Mouse (Mus musculus) left cerebral cortex, adult 18-20 months (tissue): Measurements from ENCODE around the gene Taar4. TPM values are rescaled to one million over a fixed set of nuclear protein-coding genes. Genes with fewer than 3 reads are reported as not detected.

Source experiments
- DNase-seq, 2 experiments: peaks; one replicate each; pipeline ENCODE4 v3.0.0; 2021 to 2022; ENCODE audit warnings: low spot score in 2 of 2, mixed read lengths in 1 of 2
- total RNA-seq, 2 experiments: library from RNA; stranded (reverse); gene quantifications; 2 replicates each; pipeline ENCODE4 v1.2.3; 2021

Gene Taar4
- total RNA-seq, 2 experiments from 2014 or later, result not detected

DNA sequence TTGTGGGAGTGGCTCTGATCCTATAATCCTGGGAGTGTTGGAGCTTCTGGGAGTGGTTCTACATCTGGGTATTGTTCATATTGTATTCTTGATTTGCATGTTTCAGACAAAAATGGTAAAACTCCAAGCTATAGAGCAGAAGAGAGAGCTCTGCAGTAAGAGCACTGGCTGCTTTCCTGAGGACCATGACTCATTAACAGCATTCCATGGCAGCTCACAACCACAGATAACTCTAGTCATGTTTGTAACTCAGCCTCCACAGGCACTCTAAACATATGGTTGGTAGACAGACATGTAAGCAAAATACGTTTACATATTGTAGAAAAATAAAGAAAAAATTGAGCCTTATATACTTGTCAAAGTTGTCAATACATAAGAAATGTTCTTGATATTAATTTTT, 46.1 kb downstream of the Taar4 start:
- no peak for DNase-seq

- DNase-seq, result no peak
Observed at GRCm38 (mm10) chr10:24007034-24007433, 46.7 kb downstream of the Taar4 start.

DNA sequence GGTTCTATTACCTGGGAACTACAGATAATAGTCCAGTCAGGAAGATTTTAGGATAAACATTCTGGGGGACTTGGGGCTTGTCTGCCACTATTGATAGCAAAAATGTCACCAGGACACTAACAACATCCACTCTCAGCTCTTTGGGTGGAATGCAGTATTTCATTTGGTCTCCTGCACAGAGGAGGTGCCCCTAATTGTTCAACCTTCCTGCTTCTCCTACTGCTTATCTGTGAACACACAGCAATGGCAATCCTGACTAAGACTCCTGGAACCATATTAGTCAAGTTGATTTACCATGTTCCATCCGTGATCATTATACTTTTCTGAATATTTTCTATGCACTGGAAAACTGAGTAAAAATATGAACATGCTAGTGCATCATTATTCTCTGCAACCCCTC, 47.8 kb downstream of the Taar4 start:
- DNase-seq, result no peak

Other genes with a start within 250 kb of the Taar4 start
- 100 to 1,000 TPM; 216 to 218 TPM for gene Rps12, start 173.2 kb upstream of the Taar4 start, total RNA-seq
- gene Slc18b1, start 163.5 kb upstream of the Taar4 start, total RNA-seq, result 10 to 100 TPM; 27.6 to 28.8 TPM
- not detected for gene Vnn3, start 109.0 kb upstream of the Taar4 start, total RNA-seq
- gene Vnn1, start 65.8 kb upstream of the Taar4 start, total RNA-seq, result not detected
- not detected for gene Taar1, start 40.1 kb upstream of the Taar4 start, total RNA-seq
- gene Taar2, start 21.9 kb upstream of the Taar4 start, total RNA-seq, result not detected
- gene Taar3, start 10.9 kb upstream of the Taar4 start, total RNA-seq, result not detected
- not detected for gene Taar5, start 10.2 kb downstream of the Taar4 start, total RNA-seq
- gene Taar6, start 25.2 kb downstream of the Taar4 start, total RNA-seq, result not detected
- not detected for gene Taar7a, start 33.0 kb downstream of the Taar4 start, total RNA-seq
- gene Taar7b, start 39.4 kb downstream of the Taar4 start, total RNA-seq, result not detected
- gene Taar7d, start 66.7 kb downstream of the Taar4 start, total RNA-seq, result not detected
- gene Taar7e, start 77.1 kb downstream of the Taar4 start, total RNA-seq, result not detected
- gene Taar7f, start 89.0 kb downstream of the Taar4 start, total RNA-seq, result not detected
- gene Taar8a, start 116.0 kb downstream of the Taar4 start, total RNA-seq, result not detected
- not detected for gene Taar8b, start 131.8 kb downstream of the Taar4 start, total RNA-seq
- not detected for gene Taar8c, start 141.4 kb downstream of the Taar4 start, total RNA-seq
- gene Taar9, start 149.0 kb downstream of the Taar4 start, total RNA-seq, result not detected
- gene Stx7, start 188.8 kb downstream of the Taar4 start, total RNA-seq, result 100 to 1,000 TPM; 136 to 139 TPM